Mouse (Mus musculus) heart, adult 11 months (tissue): ENCODE data around the gene Rbms1.

Source experiments
- DNase-seq: peaks from one replicate; pipeline ENCODE4 v3.0.0; 2022

The Rbms1 gene

DNA sequence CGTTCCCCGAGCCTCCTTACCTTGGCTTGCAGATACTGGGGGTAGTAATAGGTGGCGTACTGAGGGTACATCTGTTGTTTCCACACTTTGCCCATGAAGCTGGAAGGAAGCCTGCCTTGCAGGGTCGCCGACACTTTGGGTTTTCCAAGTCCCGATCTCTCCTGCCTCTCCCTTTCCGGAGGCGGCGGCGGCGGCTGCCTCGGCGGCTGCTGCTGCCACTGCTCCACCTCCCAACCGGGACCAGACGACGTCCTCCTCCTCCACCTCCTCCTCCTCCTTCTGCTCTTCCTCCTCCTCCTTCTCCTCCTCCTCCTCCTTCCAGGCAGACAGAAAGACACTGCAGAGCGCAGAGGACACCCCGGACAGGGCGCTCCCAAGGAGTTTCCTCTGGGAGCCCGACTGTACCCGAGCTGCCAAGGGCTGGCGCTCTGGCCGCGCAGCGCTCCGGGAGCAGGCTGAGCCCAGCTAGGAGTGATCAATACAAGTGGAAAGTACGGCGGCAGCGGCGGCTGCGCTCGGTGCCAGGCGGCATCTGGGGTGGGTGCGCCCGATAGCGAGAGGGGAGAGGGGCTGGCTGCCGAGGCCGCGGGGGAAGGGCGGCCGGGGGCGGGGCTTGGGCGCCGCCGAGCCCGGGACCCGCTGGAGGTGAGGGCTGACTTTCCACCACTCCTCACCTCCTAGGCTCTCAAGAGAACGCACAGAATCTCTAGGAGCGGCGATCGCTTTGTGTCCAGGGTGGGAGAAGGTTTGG, at the start of gene Rbms1:
Gene Rbms1 (minus strand): TSS at position 522 of the 751 bp plus-strand sequence.
- DNase-seq: peak; percentile 99

DNA sequence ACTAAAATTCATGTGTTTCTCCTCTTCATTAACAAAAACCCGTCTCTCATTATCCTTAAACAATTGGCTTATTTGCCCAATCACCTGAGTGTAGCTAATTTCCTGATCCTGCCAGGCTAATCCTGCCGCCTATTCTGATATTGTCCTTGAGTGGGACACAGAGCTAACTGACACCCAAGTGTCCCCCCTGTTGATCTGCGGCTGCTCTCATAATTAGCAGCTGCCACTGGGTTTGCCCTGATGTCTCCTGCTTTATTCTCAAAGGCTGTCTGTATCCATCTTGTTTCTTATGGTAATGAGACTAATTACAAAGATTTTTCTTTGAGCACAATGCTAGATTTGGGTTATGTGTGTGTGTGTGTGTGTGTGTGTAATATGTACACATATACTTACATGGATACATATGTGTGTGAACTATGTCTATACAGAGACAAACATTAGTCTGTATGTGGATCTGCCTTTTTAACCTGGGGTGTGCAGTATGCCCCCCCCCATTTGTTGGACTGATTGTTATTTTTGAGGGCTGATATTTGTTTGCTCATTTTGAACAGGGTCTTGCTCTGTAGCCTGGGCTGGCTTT, 49.3 kb upstream of the Rbms1 start:
- peak; percentile 67 for DNase-seq

GRCm38 (mm10) chr2:60986286-60986685, 23.3 kb upstream of the Rbms1 start:
- no peak for DNase-seq

- DNase-seq: peak; percentile 95
Observed at GRCm38 (mm10) chr2:60978538-60979313, 15.7 kb upstream of the Rbms1 start.

- peak; percentile 75 for DNase-seq
Observed at GRCm38 (mm10) chr2:60972189-60972814, 9.3 kb upstream of the Rbms1 start.

- no peak for DNase-seq
Observed at GRCm38 (mm10) chr2:60963616-60964015, 624 bp upstream of the Rbms1 start.

GRCm38 (mm10) chr2:60962001-60962670, 856 bp downstream of the Rbms1 start:
- peak; percentile 98 for DNase-seq

- peak; percentile 89 for DNase-seq
Observed at GRCm38 (mm10) chr2:60961281-60961680, 1.7 kb downstream of the Rbms1 start.

- peak; percentile 94 for DNase-seq
Observed at GRCm38 (mm10) chr2:60948241-60948640, 14.8 kb downstream of the Rbms1 start.

DNA sequence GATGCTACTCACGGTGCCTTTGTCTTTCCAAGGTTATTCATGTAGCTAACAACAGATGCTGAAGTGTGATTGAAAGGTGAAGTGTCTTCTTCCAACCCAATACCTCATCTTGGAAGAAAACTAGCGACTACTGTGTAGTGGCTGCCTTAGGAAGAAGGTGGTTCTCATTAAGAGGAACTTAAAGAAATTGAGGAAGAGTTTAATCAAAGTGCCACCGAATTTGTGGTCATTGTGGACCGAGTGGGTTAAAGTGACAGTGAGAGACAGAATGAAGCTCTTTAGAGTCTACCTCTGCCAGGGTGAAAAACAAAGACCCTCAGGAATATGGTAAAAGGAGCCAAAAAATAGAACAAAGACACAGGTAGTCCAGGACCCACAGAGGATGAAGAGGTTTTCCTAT, 15.2 kb downstream of the Rbms1 start:
- DNase-seq: no peak

DNA sequence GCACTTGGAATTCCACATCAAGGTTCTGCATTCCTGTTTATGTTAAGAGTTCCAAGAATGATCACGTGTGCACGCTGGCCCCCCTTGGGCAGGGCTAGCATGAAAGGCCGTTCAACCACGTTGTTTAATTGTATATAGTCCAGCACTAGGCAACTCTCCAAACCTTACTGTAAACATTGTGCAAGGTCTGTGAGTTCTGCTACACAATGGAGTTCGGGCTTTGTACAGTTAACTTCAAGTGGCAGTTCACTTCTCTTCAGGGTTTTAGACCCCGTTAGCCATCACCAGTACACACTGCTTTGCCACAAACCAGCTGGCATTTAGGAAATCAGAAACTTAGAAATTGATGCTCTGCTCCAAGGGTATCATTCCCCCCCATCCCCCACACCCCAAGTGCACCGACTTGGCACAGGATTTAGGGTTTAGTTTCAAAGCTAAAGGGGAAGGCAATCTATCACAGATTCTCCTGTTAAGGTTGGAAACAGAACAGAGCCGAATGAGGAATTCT, 22.5 kb downstream of the Rbms1 start:
- peak; percentile 83 for DNase-seq

- peak; percentile 61 for DNase-seq
Observed at GRCm38 (mm10) chr2:60939957-60940356, 23.0 kb downstream of the Rbms1 start.

DNA sequence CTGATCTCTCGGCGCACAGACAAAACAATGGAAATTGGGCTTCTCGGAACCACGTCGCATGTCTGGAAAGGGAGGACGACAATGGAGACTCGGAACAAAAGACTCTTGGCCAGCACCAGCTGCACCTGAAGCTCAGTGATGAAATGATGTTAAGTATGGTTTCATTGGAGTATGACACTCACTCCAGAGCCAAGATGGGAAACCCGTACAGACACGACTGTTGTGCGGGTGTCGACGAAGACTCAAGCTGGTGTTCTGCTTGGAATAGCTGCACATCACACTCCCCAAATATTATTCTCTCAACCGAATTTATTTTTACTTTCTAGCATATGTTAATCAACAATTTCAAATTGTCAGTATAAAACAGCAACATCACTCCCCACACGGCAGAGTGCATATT, 26.1 kb downstream of the Rbms1 start:
- peak; percentile 69 for DNase-seq

DNA sequence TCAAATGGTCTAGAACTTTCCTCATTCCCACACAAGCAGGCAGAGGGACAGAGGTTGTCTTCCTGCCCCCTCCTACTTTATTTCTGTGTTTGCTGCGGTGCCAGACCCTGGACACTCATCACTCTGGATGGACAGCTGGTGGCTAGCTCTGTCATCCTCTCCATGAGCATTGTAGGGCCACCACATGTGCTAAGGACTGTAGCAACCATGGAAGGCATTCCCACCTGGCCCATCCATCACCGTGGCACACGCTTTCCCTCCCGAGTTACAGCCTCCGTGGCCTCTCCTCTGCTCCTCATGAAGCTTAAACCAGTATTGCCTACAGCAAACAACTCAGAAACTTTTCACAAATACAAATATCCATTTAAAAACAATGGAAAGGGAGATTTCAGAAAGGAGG, 34.0 kb downstream of the Rbms1 start:
- DNase-seq: peak; percentile 81

DNA sequence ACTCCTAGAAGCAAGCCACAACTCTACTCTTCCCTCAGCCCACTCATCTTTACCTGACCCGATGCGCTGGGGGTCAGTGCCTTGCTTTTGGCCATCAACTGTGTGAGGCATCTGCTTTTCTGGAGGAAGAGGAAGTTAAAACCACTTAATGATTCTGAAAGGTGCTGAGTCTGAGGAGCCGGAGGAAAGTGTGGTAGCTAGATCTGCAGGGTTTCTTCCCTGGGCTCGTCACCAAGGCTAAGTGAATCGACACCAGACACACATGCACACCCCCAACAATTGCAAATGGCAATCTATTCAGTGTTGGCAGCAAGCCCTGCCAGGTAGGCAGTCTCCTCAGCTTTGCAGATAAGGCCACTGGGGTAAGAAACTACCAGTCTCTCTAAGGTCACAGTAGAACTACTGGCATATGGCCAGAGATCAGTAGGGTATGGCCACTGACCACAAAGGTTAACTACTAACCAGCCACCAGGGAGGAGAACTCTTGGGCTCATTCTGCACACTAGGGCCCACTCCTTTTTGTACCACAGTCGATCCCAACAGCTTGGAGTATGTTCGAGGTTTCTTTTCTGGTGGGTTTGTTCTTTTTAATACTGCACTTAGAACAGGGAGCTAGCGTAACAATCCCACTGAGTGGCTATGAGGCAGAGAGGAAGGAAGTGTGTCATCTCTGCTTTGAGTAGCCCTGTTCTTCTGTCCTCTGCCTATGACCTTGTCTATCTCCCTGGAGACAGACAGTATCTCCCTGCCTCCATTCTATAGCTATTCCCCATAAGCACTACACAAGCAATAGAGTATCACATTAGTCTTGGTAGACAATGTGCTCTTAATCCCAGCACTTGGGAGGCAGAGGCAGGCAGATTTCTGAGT, 34.9 kb downstream of the Rbms1 start:
- peak; percentile 89 for DNase-seq

DNA sequence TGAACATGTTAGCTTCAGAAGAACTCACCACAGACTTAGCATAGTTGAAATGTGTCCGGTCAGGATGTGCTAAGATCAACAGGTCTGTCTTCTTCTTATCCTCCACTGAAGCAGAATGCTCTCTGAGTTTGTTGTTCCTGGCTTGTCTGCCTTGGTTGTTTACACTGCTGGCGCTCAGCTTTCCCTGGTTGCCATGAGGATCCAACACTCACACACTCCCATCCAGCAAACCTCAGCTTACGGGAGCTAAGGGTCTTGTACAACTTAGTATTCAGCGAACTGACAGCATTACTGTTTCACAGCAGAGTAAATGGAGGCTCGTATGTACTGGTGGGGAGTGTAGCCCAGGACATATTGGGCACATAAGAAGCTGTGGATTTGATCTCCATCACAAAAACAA, 37.9 kb downstream of the Rbms1 start:
- DNase-seq: peak; percentile 88

GRCm38 (mm10) chr2:60923756-60924544, 39.0 kb downstream of the Rbms1 start:
- DNase-seq: no peak

- DNase-seq: peak; percentile 92
Observed at GRCm38 (mm10) chr2:60923111-60923510, 39.9 kb downstream of the Rbms1 start.

- peak; percentile 98 for DNase-seq
Observed at GRCm38 (mm10) chr2:60922351-60922750, 40.6 kb downstream of the Rbms1 start.

DNA sequence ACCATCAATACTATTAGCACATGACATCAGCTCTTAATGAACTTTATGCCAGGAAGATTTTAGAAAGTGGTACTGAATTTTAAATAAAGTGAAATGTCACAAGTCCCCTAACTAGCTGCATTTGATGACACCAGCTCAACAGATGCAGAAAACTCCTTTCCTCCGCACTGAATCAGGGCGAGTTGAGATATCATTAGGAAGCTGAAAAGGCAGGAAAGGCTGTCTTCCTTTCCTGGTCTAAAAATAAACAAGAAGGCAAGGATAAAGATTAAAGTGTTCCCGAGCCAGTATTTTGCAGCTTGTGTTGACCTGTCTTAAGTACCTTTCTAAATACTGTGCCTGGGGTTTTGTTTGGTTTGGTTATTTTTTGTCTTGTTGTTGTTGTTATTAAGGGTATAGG, 42.9 kb downstream of the Rbms1 start:
- DNase-seq: peak; percentile 89

DNA sequence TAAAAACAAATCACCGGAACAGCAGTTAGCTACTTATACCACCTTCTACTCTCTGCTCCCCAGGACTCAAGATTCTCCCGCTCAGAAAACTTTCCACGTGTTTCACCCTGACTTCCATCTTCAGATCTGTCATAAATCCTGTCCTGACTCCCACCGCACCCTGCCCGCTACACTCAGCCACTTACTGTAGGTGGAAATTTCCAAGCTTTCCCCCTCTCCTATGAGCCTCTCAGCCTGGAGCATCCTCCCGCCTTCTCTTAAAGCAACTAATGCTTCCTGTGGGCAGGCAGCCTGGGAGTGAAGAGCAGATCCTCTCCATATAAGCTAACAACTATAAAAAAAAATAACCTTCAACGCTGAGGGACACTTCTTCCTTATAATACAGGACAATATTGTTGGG, 44.6 kb downstream of the Rbms1 start:
- DNase-seq: peak; percentile 92
